Comparison of ENCODE assay signal across 7 mouse cellular contexts in genomic region chr9:44335331-44336092, GRCm38 (mm10). TPM values are rescaled to one million over a fixed set of nuclear protein-coding genes. Genes with fewer than 3 reads are reported as not detected.
A peak's percentile ranks its signal among the peaks of the same experiment; 100 is the strongest.
DNase-seq lines count a peak whose midpoint lies in the region; ATAC-seq and TF ChIP-seq lines count a peak whose summit lies in the region.

No protein-coding gene starts in this region.

- no peaks in the 10 kb centered on the region for H3K27me3 ChIP-seq in forebrain, embryonic 15.5 days
- H3K27me3 ChIP-seq in intestine, embryonic 16.5 days (replicated peaks; ENCODE audit: control insufficient read depth, insufficient read depth, low read length) = no peaks in the 10 kb centered on the region
- H3K27me3 ChIP-seq in stomach, postnatal 0 days (ENCODE audit: control insufficient read depth, insufficient read depth, low read length) = no peaks in the 10 kb centered on the region

- no peaks in the 10 kb centered on the region for H3K9me3 ChIP-seq in forebrain, embryonic 15.5 days
- H3K9me3 ChIP-seq in intestine, embryonic 16.5 days (ENCODE audit: control insufficient read depth, low read length) = no peaks in the 10 kb centered on the region
- H3K9me3 ChIP-seq in stomach, postnatal 0 days (ENCODE audit: control insufficient read depth, low read length) = no peaks in the 10 kb centered on the region

- under 1% methylated on average over 50 of the region's 50 CpGs for WGBS in forebrain, embryonic 15.5 days
- under 1% methylated on average over 50 of the region's 50 CpGs for WGBS in intestine, embryonic 16.5 days
- WGBS in stomach, postnatal 0 days = under 1% methylated on average over 50 of the region's 50 CpGs

- peaks cover 25% of the 10 kb centered on the region for H3K4me1 ChIP-seq in forebrain, embryonic 15.5 days
- peaks cover 15% of the 10 kb centered on the region for H3K4me1 ChIP-seq in intestine, embryonic 16.5 days (ENCODE audit: control insufficient read depth, insufficient read depth, low read length)
- no peaks in the 10 kb centered on the region for H3K4me1 ChIP-seq in stomach, postnatal 0 days (replicated peaks; ENCODE audit: control insufficient read depth, insufficient read depth)

- TF ChIP-seq CTCF in stomach, postnatal 0 days (IDR thresholded peaks at IDR 0.05; ENCODE audit: low read depth) = no peak

- DNase-seq in right cerebral cortex, postnatal 14 days = peak; percentile 59
- no peak for DNase-seq in right cerebral cortex, adult 2 months (ENCODE audit: low spot score in 2 of 2)
- peak; percentile 23 for DNase-seq in brain, adult 2 months (ENCODE audit: low read depth, low spot score)
- DNase-seq in stomach, postnatal 0 days (ENCODE audit: low spot score) = peak; percentile 39

- H3K4me3 ChIP-seq in forebrain, embryonic 15.5 days = peak overlapping the region; percentile 92
- peak overlapping the region; percentile 87 for H3K4me3 ChIP-seq in intestine, embryonic 16.5 days (ENCODE audit: low read length)
- H3K4me3 ChIP-seq in stomach, postnatal 0 days (ENCODE audit: low read depth, low read length) = peak overlapping the region; percentile 78

- H3K27ac ChIP-seq in forebrain, embryonic 15.5 days (replicated peaks) = peak overlapping the region; percentile 93
- peak overlapping the region; percentile 96 for H3K27ac ChIP-seq in intestine, embryonic 16.5 days (ENCODE audit: low read length)
- peak overlapping the region; percentile 92 for H3K27ac ChIP-seq in stomach, postnatal 0 days (replicated peaks)

- H3K4me2 ChIP-seq in forebrain, embryonic 15.5 days (replicated peaks) = peak overlapping the region; percentile 84
- H3K4me2 ChIP-seq in intestine, embryonic 16.5 days (ENCODE audit: low read depth, low read length) = peak overlapping the region; percentile 77
- peak overlapping the region; percentile 94 for H3K4me2 ChIP-seq in stomach, postnatal 0 days (replicated peaks; ENCODE audit: low read depth)

- no peak; the same call in 1 of the 2 replicates for ATAC-seq in forebrain, embryonic 15.5 days (replicated peaks)
- ATAC-seq in intestine, embryonic 16.5 days = no peak
- peak; percentile 15 for ATAC-seq in megakaryocyte, adult 5-6 weeks (ENCODE audit: poor library complexity, severe bottlenecking)
- ATAC-seq in stomach, postnatal 0 days (ENCODE audit: low FRiP score, low TSS enrichment) = peak; percentile 14; the same call in 1 of the 2 replicates

- peaks cover 41% of the 10 kb centered on the region for H3K36me3 ChIP-seq in forebrain, embryonic 15.5 days
- peaks cover 29% of the 10 kb centered on the region for H3K36me3 ChIP-seq in intestine, embryonic 16.5 days (ENCODE audit: control insufficient read depth, insufficient read depth, low read length)
- H3K36me3 ChIP-seq in stomach, postnatal 0 days (ENCODE audit: control insufficient read depth, insufficient read depth, low read length) = peaks cover 24% of the 10 kb centered on the region; the same call in 1 of the 2 replicates

- TF ChIP-seq EP300 in stomach, postnatal 0 days (optimal IDR thresholded peaks at IDR 0.05) = no peak

- peak overlapping the region; percentile 92 for H3K9ac ChIP-seq in forebrain, embryonic 15.5 days (replicated peaks)
- H3K9ac ChIP-seq in intestine, embryonic 16.5 days (ENCODE audit: low read depth, low read length) = peak overlapping the region; percentile 92
- H3K9ac ChIP-seq in stomach, postnatal 0 days (ENCODE audit: low read length) = peak overlapping the region; percentile 91

RNA-seq across cellular contexts. Expression of gene H2afx, which starts 1.0 kb away (rescaled TPM):
- 232 and 253 TPM in 2 replicates for polyA plus RNA-seq in forebrain, embryonic 15.5 days (2015; fragmentation: Nextera tagmentation; extraction: Ambion mirVana)
- polyA plus RNA-seq in intestine, embryonic 16.5 days (2015; fragmentation: Nextera tagmentation; extraction: Ambion mirVana) = 268 and 278 TPM in 2 replicates
- total RNA-seq in megakaryocyte, adult 5-6 weeks (2015) = 136 and 144 TPM in 2 replicates
- total RNA-seq in megakaryocyte, adult 5-6 weeks (2017) = 239 and 262 TPM in 2 replicates
- polyA plus RNA-seq in stomach, postnatal 0 days (2015; fragmentation: Nextera tagmentation; extraction: Ambion mirVana) = 78.7 and 93.6 TPM in 2 replicates

RNA-seq across cellular contexts. Expression of gene Hmbs, which starts 8.5 kb away (rescaled TPM):
- 66.3 and 71.2 TPM in 2 replicates for polyA plus RNA-seq in forebrain, embryonic 15.5 days (2015; fragmentation: Nextera tagmentation; extraction: Ambion mirVana)
- polyA plus RNA-seq in intestine, embryonic 16.5 days (2015; fragmentation: Nextera tagmentation; extraction: Ambion mirVana) = 134 and 155 TPM in 2 replicates
- 63.1 and 83.4 TPM in 2 replicates for total RNA-seq in megakaryocyte, adult 5-6 weeks (2015)
- 31.2 and 41.1 TPM in 2 replicates for total RNA-seq in megakaryocyte, adult 5-6 weeks (2017)
- 68.8 and 71.5 TPM in 2 replicates for polyA plus RNA-seq in stomach, postnatal 0 days (2015; fragmentation: Nextera tagmentation; extraction: Ambion mirVana)

RNA-seq across cellular contexts. Expression of gene Dpagt1, which starts 9.7 kb away (rescaled TPM):
- 32.2 and 32.5 TPM in 2 replicates for polyA plus RNA-seq in forebrain, embryonic 15.5 days (2015; fragmentation: Nextera tagmentation; extraction: Ambion mirVana)
- polyA plus RNA-seq in intestine, embryonic 16.5 days (2015; fragmentation: Nextera tagmentation; extraction: Ambion mirVana) = 39.3 and 42.7 TPM in 2 replicates
- total RNA-seq in megakaryocyte, adult 5-6 weeks (2015) = 37.7 and 39.4 TPM in 2 replicates
- 15.2 and 17.4 TPM in 2 replicates for total RNA-seq in megakaryocyte, adult 5-6 weeks (2017)
- polyA plus RNA-seq in stomach, postnatal 0 days (2015; fragmentation: Nextera tagmentation; extraction: Ambion mirVana) = 26.9 and 27.8 TPM in 2 replicates

RNA-seq across cellular contexts. Expression of gene C2cd2l, which starts 15.4 kb away (rescaled TPM):
- 21.5 and 24.2 TPM in 2 replicates for polyA plus RNA-seq in forebrain, embryonic 15.5 days (2015; fragmentation: Nextera tagmentation; extraction: Ambion mirVana)
- 15.3 and 16.5 TPM in 2 replicates for polyA plus RNA-seq in intestine, embryonic 16.5 days (2015; fragmentation: Nextera tagmentation; extraction: Ambion mirVana)
- 12.0 and 16.4 TPM in 2 replicates for total RNA-seq in megakaryocyte, adult 5-6 weeks (2015)
- 11.0 and 13.4 TPM in 2 replicates for total RNA-seq in megakaryocyte, adult 5-6 weeks (2017)
- 7.4 and 7.5 TPM in 2 replicates for polyA plus RNA-seq in stomach, postnatal 0 days (2015; fragmentation: Nextera tagmentation; extraction: Ambion mirVana)

RNA-seq across cellular contexts. Expression of gene Vps11, which starts 26.0 kb away (rescaled TPM):
- 38.4 and 42.3 TPM in 2 replicates for polyA plus RNA-seq in forebrain, embryonic 15.5 days (2015; fragmentation: Nextera tagmentation; extraction: Ambion mirVana)
- polyA plus RNA-seq in intestine, embryonic 16.5 days (2015; fragmentation: Nextera tagmentation; extraction: Ambion mirVana) = 37.1 and 40.2 TPM in 2 replicates
- total RNA-seq in megakaryocyte, adult 5-6 weeks (2015) = 19.2 and 19.4 TPM in 2 replicates
- 22.7 and 26.8 TPM in 2 replicates for total RNA-seq in megakaryocyte, adult 5-6 weeks (2017)
- 15.8 and 18.2 TPM in 2 replicates for polyA plus RNA-seq in stomach, postnatal 0 days (2015; fragmentation: Nextera tagmentation; extraction: Ambion mirVana)

Comparison
In these comparisons a context has a peak if more than half of its experiments do, and no peak if none do; other contexts are left out.
1. DNase-seq: peak in right cerebral cortex, postnatal 14 days (single experiment), brain, adult 2 months (single experiment) and stomach, postnatal 0 days (single experiment); none in right cerebral cortex, adult 2 months (0 of 2).
2. ATAC-seq: peak in megakaryocyte, adult 5-6 weeks (single experiment) and stomach, postnatal 0 days (single experiment); none in forebrain, embryonic 15.5 days (single experiment) and intestine, embryonic 16.5 days (single experiment).
3. Peak in every context shown above with its lines, with median percentiles within 50 percentile points of each other: H3K27ac ChIP-seq, H3K4me2 ChIP-seq, H3K4me3 ChIP-seq and H3K9ac ChIP-seq.